Mouse (Mus musculus) ES-Bruce4 (cell line): ENCODE data around the gene Fes.
A peak's percentile ranks its signal among the peaks of the same experiment; 100 is the strongest.

Source experiments
- CTCF ChIP-seq: IDR thresholded peaks from one replicate; pipeline ENCODE4 v1.8.1; 2011; ENCODE audit warnings: low read depth, low read length
- EP300 ChIP-seq: IDR thresholded peaks from 2 replicates; pipeline ENCODE4 v1.6.1; 2011; ENCODE audit warnings: low read depth, low read length; ENCODE audit not compliant: insufficient read depth
- POLR2A ChIP-seq: IDR thresholded peaks from one replicate; pipeline ENCODE4 v1.8.1; 2011; ENCODE audit warnings: low read length; ENCODE audit not compliant: insufficient read depth

DNA sequence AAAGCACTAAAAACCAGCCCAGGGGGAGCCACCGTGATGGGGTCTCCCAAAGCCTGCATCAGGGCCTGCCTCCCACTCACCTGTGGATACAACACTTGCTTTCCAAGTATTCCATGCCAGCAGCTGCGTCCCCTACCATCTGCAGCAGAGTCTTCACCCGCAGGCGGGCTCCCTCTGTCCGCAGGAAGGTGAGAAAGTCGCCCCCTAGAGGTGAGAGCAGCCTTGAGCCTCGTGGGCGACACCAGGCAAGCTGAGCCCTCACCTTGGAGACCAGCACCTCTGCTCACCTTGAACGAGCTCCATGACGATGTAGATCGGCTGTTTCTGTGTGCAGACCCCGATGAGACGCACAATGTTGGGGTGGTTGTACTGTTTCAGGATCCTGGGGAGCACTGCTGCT lies 8.2 kb downstream of the Fes start:
- peak; percentile 75 for TF ChIP-seq CTCF
- TF ChIP-seq EP300: no peak
- TF ChIP-seq POLR2A: no peak
